Mouse (Mus musculus): ENCODE data around the gene Epop.
"Not testable (repeated sequence)": the region's sequence is repeated elsewhere in the genome, so short reads cannot be mapped to it uniquely, and the experiment has no call there.

DNA sequence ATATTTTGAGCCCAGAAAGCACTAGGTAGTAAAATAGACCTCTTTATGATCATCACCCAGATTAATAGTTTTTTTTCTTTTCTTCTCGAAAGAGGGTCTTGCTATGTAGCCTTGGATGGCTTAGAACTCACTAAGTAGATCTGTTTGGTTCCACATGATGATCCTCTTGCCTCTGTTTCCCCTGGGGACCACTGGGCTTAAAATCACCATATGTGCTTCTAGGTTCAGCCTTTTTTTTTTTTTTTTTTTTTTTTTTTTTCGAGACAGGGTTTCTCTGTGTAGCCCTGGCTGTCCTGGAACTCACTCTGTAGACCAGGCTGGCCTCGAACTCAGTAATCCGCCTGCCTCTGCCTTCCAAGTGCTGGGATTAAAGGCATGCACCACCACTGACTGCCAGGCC lies 19.0 kb upstream of the Epop start:
- TF ChIP-seq CTCF (IDR thresholded peaks at IDR 0.05; ENCODE audit: low read depth); EP300 (optimal IDR thresholded peaks at IDR 0.05): not testable (repeated sequence)
